Mouse (Mus musculus) left cerebral cortex, adult 8-10 months (tissue): ENCODE results near the gene Meis2. TPM values are rescaled to one million over a fixed set of nuclear protein-coding genes. Genes with fewer than 3 reads are reported as not detected.

ENCODE experiments used
- DNase-seq, 2 experiments: peaks; one replicate each; pipeline ENCODE4 v3.0.0; 2022; ENCODE audit warnings: low spot score in 2 of 2
- total RNA-seq, 4 experiments: library from RNA; stranded (reverse); gene quantifications; 2 replicates each; pipeline ENCODE4 v1.2.4; 2022

The Meis2 gene
- total RNA-seq, 4 experiments from 2014 or later: 141 to 190 (median 171) TPM

DNA sequence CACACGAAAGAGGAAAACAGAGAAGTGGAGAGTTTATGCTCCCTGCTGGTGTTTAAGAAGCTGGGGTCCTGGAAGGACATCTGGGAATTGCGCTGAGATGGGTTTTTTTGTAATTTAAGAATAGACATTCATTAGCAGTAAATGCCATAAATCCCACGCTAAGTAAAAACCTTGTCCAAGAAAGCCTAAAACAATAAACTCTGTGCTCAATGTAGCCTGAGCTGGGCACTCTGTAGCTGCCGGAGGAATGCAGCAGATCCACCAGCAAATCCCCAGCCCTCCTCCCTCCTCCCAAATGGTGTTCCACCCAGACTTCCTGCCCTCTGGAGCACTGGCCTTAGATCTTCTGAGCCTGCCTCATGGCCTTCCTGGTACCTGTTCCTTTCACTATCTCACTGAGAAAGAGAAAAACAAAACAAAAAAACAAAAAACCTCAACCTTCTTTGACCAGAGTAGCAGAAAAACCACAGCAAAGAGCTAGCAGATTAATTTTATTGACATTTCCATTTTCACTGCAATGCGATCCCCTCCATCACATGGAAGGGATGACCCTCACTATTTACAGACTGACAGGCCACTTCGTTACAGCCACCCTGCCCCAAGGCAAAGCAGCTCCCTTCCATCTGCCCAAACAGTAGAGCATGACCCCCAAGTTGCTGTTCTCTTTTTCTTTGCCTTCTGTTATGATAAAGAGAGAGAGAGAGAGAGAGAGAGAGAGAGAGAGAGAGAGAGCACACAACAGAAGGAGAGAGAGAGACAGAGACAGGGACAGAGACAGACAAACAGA lies 64.1 kb downstream of the Meis2 start:
- DNase-seq: no peak

GRCm38 (mm10) chr2:116000514-116000913 lies 65.1 kb downstream of the Meis2 start:
- DNase-seq: no peak

- no peak for DNase-seq
These were observed 66.8 kb downstream of the Meis2 start for GRCm38 (mm10) chr2:115998802-115999201.

GRCm38 (mm10) chr2:115996438-115996837 lies 69.2 kb downstream of the Meis2 start:
- DNase-seq: no peak

GRCm38 (mm10) chr2:115993877-115994276 lies 71.8 kb downstream of the Meis2 start:
- DNase-seq: no peak

DNA sequence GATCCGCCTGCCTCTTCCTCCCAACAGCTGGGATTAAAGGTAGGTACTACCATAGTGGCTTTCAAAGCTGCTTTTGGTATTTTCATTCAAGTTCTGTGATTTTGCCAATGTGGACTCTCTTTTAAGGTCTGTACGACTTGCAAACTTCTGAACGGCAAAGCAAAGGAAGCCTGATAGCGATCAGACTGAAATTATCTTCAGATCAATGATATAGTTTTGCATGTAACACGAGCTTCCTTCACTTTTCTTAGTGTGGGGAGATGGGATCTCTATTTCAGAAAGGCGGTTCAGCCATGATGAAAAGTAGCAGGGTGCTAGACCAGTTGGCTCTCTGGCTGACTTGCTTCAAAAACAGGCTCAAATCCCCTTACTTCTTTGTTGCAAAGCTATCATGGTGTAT lies 76.4 kb downstream of the Meis2 start:
- no peak for DNase-seq

GRCm38 (mm10) chr2:115988448-115988847 lies 77.2 kb downstream of the Meis2 start:
- no peak for DNase-seq

- DNase-seq: no peak
These were observed 80.7 kb downstream of the Meis2 start for GRCm38 (mm10) chr2:115984952-115985351.

GRCm38 (mm10) chr2:115984487-115984886 lies 81.2 kb downstream of the Meis2 start:
- no peak for DNase-seq

DNA sequence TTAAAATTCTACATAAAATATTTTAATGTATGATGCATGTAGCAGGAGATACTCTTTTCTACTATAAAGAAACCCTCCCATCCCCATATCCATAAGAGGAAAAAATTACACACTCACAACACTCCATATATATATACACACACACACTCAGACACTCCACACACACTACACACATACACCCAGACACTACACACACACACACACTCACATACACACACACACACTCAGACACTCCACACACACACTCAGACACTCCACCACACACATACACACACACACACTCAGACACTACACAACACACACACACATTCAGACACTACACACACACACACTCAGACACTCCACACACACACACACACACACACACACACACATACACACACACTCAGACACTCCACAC lies 85.1 kb downstream of the Meis2 start:
- DNase-seq: no peak

DNA sequence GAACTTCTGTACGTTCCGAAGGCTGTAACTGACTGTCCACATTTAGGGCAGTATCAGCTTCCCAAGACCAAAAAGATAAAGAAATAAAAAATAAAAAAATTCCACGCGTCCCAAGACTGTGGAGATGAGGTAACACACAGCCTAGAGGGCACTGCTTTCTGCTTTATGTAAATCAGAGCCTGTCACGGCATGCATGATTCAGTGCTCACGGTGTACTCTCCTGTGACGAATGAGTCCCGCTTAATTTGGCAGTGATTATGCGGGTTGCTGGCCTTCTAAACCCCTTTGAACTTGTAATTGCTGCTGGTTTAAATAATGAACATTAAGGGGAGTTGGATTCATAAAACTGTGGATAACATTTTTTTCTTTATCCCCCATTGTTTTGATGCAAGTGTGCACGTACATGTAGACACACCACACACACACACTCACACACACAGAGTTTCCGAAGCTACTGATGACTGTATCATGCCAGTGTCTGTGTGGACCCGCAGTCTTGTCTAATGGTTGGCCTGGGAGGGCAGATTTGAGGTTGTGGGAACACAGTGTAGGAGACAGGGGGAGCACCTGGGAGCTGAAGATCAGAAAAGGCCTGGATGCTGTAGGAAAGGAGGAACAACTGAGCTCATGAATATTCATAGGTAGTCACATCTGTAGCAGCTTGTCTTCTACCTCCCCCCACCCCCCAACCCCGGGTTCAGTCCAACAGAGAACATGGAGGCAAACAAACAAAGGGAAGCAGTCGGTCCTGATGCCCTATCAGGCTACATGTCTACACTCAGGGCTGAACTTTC lies 85.8 kb downstream of the Meis2 start:
- DNase-seq: no peak

DNA sequence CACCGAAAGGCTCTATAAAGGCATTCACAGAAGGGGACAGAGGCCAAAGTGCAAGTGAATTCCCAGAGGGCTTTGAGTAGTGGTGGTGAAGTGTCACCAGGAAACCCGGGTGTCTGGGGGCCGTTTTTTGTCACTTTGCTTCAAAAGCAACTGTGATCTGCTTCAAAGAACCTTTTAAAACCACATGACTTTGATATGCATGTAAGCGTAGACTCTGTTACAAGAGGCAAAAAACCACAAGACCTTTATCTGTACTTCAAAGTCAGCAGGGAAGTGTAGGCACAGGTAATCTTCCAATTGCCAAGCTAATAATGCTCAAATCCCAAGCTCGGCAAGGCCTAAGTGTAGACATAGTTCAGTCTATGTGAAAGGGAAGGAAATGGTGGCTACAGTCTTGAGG lies 87.0 kb downstream of the Meis2 start:
- DNase-seq: no peak

- no peak for DNase-seq
These were observed 94.3 kb downstream of the Meis2 start for GRCm38 (mm10) chr2:115971296-115971805.

- no peak for DNase-seq
These were observed 95.4 kb downstream of the Meis2 start for GRCm38 (mm10) chr2:115970091-115970820.

- no peak for DNase-seq
These were observed 96.4 kb downstream of the Meis2 start for GRCm38 (mm10) chr2:115969201-115969600.

DNA sequence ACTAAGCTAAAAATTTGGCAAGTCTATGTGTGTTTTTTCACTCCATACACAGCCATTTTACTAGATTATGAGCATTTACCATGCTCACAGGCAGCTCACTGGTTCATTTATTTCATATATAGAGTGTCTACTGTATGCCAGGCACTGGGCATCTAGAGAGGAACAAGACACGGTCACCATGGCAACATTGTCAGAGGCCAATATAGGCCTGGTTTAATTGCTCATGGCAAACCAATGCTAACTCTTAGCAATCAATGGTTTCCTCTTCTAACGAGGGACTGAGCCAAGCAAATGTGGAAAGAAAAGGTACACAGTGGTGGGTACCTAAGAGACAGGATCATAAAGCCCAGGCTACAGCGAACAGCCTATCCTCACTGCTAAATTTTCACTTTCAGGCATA lies 100.7 kb downstream of the Meis2 start:
- DNase-seq: no peak

- DNase-seq: no peak
These were observed 102.3 kb downstream of the Meis2 start for GRCm38 (mm10) chr2:115963293-115963835.

GRCm38 (mm10) chr2:115962728-115963127 lies 102.9 kb downstream of the Meis2 start:
- no peak for DNase-seq

DNA sequence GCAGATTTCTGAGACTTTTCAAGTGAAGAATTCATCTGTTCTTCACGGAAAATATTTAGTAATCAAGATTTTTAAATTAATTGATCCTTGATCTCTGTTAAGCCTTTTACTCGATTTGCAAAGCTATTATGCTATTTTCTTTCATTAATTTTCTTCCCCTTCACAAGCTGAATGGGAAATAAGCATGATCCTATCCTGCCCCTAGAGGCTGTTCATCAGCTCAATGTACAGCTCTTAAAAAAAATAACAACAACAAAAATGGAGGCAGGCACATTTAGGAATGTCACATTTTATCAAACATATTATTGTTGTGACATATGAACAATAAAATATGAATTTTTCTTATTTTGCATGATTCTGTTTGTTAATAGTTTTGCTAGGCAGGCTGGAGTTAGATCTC lies 103.5 kb downstream of the Meis2 start:
- no peak for DNase-seq

- no peak for DNase-seq
These were observed 105.0 kb downstream of the Meis2 start for GRCm38 (mm10) chr2:115960615-115961014.

DNA sequence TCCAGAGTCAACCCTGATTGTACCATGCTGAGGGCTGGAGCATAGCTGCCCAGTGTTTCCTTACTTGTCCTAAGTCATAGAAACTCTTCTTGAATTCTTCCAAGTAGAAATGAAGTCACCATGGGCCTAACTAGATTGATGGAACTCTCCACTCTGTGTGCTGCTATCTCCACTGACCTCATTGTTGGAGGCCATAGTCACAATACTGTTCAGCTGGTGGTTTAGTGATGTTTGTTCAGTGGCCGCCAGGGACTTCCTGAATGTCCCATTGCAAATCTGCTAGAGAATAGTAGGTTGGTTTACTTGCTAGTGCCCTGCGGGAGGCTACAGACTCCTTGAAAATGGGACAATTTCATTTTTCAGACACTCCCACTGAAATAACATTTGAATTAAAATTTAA lies 108.9 kb downstream of the Meis2 start:
- no peak for DNase-seq

GRCm38 (mm10) chr2:115950645-115951044 lies 115.0 kb downstream of the Meis2 start:
- no peak for DNase-seq
